Mouse (Mus musculus): Measurements from ENCODE around the gene Agpat1. TPM values are rescaled to one million over a fixed set of nuclear protein-coding genes. Genes with fewer than 3 reads are reported as not detected.

The Agpat1 gene
- polyA plus RNA-seq, 1 experiment, result 891 TPM

GRCm38 (mm10) chr17:34644608-34645007 is 40.5 kb downstream of the Agpat1 start, which contains the start of gene Fkbpl:
TSS of gene Fkbpl (plus strand) at chr17:34644764.
- Histone ChIP-seq H3K36me3 (ENCODE audit: control insufficient read depth, insufficient read depth, low read length) (no peaks in the 10 kb centered on the region), H3K4me1 (ENCODE audit: control insufficient read depth, insufficient read depth, low read length) (peaks cover 21% of the 10 kb centered on the region), H3K27ac (ENCODE audit: control insufficient read depth, insufficient read depth, low read depth, low read length) (peak within 1 kb of the TSS; percentile 72), H3K4me3 (ENCODE audit: control insufficient read depth, low read depth, low read length) (peak within 1 kb of the TSS; percentile 95), H3K27me3 (ENCODE audit: control insufficient read depth, insufficient read depth, low read length) (no peaks in the 10 kb centered on the region)
- TF ChIP-seq POLR2A (IDR thresholded peaks at IDR 0.05; ENCODE audit: control insufficient read depth, low read depth, low read length) (peak; percentile 85), CTCF (IDR thresholded peaks at IDR 0.05; ENCODE audit: control insufficient read depth, insufficient read depth, insufficient replicate concordance, low read depth, low read length) (no peak)

GRCm38 (mm10) chr17:34645256-34645829 is 41.3 kb downstream of the Agpat1 start:
- H3K4me3 ChIP-seq (ENCODE audit: control insufficient read depth, low read depth, low read length), result peak overlapping the region; percentile 95
- H3K4me1 ChIP-seq (ENCODE audit: control insufficient read depth, insufficient read depth, low read length), result peaks cover 21% of the 10 kb centered on the region
- TF ChIP-seq POLR2A (IDR thresholded peaks at IDR 0.05; ENCODE audit: control insufficient read depth, low read depth, low read length), result no peak
- TF ChIP-seq CTCF (IDR thresholded peaks at IDR 0.05; ENCODE audit: control insufficient read depth, insufficient read depth, insufficient replicate concordance, low read depth, low read length), result no peak
- H3K27ac ChIP-seq (ENCODE audit: control insufficient read depth, insufficient read depth, low read depth, low read length), result peak overlapping the region; percentile 63
- H3K36me3 ChIP-seq (ENCODE audit: control insufficient read depth, insufficient read depth, low read length), result no peaks in the 10 kb centered on the region; the same call in 1 of the 2 replicates
- H3K27me3 ChIP-seq (ENCODE audit: control insufficient read depth, insufficient read depth, low read length), result no peaks in the 10 kb centered on the region

GRCm38 (mm10) chr17:34645831-34646511 is 41.9 kb downstream of the Agpat1 start:
- peaks cover 3% of the 10 kb centered on the region for H3K36me3 ChIP-seq (ENCODE audit: control insufficient read depth, insufficient read depth, low read length)
- no peak overlapping the region for H3K27ac ChIP-seq (ENCODE audit: control insufficient read depth, insufficient read depth, low read depth, low read length)
- no peak for TF ChIP-seq POLR2A (IDR thresholded peaks at IDR 0.05; ENCODE audit: control insufficient read depth, low read depth, low read length)
- no peak for TF ChIP-seq CTCF (IDR thresholded peaks at IDR 0.05; ENCODE audit: control insufficient read depth, insufficient read depth, insufficient replicate concordance, low read depth, low read length)
- no peaks in the 10 kb centered on the region for H3K27me3 ChIP-seq (ENCODE audit: control insufficient read depth, insufficient read depth, low read length)
- H3K4me1 ChIP-seq (ENCODE audit: control insufficient read depth, insufficient read depth, low read length), result peaks cover 21% of the 10 kb centered on the region
- H3K4me3 ChIP-seq (ENCODE audit: control insufficient read depth, low read depth, low read length), result peak overlapping the region; percentile 95

GRCm38 (mm10) chr17:34646906-34647787 is 43.1 kb downstream of the Agpat1 start, which contains the start of gene Atf6b:
TSS of gene Atf6b (plus strand) at chr17:34647146.
- H3K36me3 ChIP-seq (ENCODE audit: control insufficient read depth, insufficient read depth, low read length), result peaks cover 7% of the 10 kb centered on the region
- H3K4me1 ChIP-seq (ENCODE audit: control insufficient read depth, insufficient read depth, low read length), result peaks cover 21% of the 10 kb centered on the region
- peak within 1 kb of the TSS; percentile 79 for H3K27ac ChIP-seq (ENCODE audit: control insufficient read depth, insufficient read depth, low read depth, low read length)
- no peaks in the 10 kb centered on the region for H3K27me3 ChIP-seq (ENCODE audit: control insufficient read depth, insufficient read depth, low read length)
- TF ChIP-seq CTCF (IDR thresholded peaks at IDR 0.05; ENCODE audit: control insufficient read depth, insufficient read depth, insufficient replicate concordance, low read depth, low read length) (no peak), POLR2A (IDR thresholded peaks at IDR 0.05; ENCODE audit: control insufficient read depth, low read depth, low read length) (peak; percentile 25; the same call in 1 of the 2 replicates)
- H3K4me3 ChIP-seq (ENCODE audit: control insufficient read depth, low read depth, low read length), result peak within 1 kb of the TSS; percentile 95

- H3K4me1 ChIP-seq (ENCODE audit: control insufficient read depth, insufficient read depth, low read length), result peaks cover 21% of the 10 kb centered on the region
- no peak overlapping the region for H3K27ac ChIP-seq (ENCODE audit: control insufficient read depth, insufficient read depth, low read depth, low read length)
- peaks cover 13% of the 10 kb centered on the region for H3K36me3 ChIP-seq (ENCODE audit: control insufficient read depth, insufficient read depth, low read length)
- TF ChIP-seq CTCF (IDR thresholded peaks at IDR 0.05; ENCODE audit: control insufficient read depth, insufficient read depth, insufficient replicate concordance, low read depth, low read length) (no peak), POLR2A (IDR thresholded peaks at IDR 0.05; ENCODE audit: control insufficient read depth, low read depth, low read length) (no peak)
- H3K4me3 ChIP-seq (ENCODE audit: control insufficient read depth, low read depth, low read length), result no peak overlapping the region; the same call in 1 of the 2 replicates
- no peaks in the 10 kb centered on the region for H3K27me3 ChIP-seq (ENCODE audit: control insufficient read depth, insufficient read depth, low read length)
Observed at GRCm38 (mm10) chr17:34648141-34648890, 44.3 kb downstream of the Agpat1 start.

- Histone ChIP-seq H3K36me3 (ENCODE audit: control insufficient read depth, insufficient read depth, low read length) (peaks cover 16% of the 10 kb centered on the region), H3K4me3 (ENCODE audit: control insufficient read depth, low read depth, low read length) (no peak overlapping the region), H3K4me1 (ENCODE audit: control insufficient read depth, insufficient read depth, low read length) (peaks cover 17% of the 10 kb centered on the region), H3K27ac (ENCODE audit: control insufficient read depth, insufficient read depth, low read depth, low read length) (no peak overlapping the region), H3K27me3 (ENCODE audit: control insufficient read depth, insufficient read depth, low read length) (no peaks in the 10 kb centered on the region)
- TF ChIP-seq CTCF (IDR thresholded peaks at IDR 0.05; ENCODE audit: control insufficient read depth, insufficient read depth, insufficient replicate concordance, low read depth, low read length) (no peak), POLR2A (IDR thresholded peaks at IDR 0.05; ENCODE audit: control insufficient read depth, low read depth, low read length) (no peak)
Observed at GRCm38 (mm10) chr17:34649106-34649864, 45.2 kb downstream of the Agpat1 start.
